Mouse (Mus musculus) liver, postnatal 0 days (tissue): ENCODE measurements at regions not wholly inside any gene's neighbourhood (a gene's known extent, or its start where the extent isn't known, plus 50 kb on each side); places are given as distances from the start of the nearest gene placed in this dataset.

Source experiments
- CTCF ChIP-seq: sonication (generic); IDR thresholded peaks from 2 replicates; pipeline ENCODE4 v1.5.1; 2016; ENCODE audit warnings: antibody characterized with exemption, low read depth
- EP300 ChIP-seq: IDR thresholded peaks from 2 replicates; pipeline ENCODE4 v1.6.1; 2016; ENCODE audit warnings: antibody characterized with exemption, low read depth, mild to moderate bottlenecking

DNA sequence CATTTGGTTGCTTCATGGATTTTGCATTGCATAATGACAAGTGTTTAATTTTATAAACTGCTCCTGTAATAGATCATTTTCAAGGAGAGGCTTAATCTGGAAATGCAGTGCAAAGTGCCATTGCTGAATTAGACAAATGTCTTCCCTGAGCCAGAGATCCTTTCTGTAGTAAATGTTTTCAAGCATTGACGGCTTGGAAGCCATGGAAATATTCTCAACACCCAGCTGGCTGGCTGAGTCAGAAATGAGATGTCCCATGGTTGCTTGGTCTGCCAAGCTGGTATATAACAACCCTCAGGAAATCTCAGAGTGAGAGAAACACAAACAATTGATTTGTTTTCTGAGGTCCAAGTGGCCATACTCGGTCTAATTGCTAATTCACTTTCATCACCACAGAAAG, 298.1 kb upstream of the Prkd1 start:
- TF ChIP-seq CTCF = no peak
- no peak for TF ChIP-seq EP300
